7 mouse cellular contexts compared by ENCODE assay signal in genomic region chr11:117930781-117931338, GRCm38 (mm10). TPM values are rescaled to one million over a fixed set of nuclear protein-coding genes. Genes with fewer than 3 reads are reported as not detected.
DNase-seq lines count a peak whose midpoint lies in the region; ATAC-seq and TF ChIP-seq lines count a peak whose summit lies in the region.

No protein-coding gene starts in this region.

- no peaks in the 10 kb centered on the region for H3K9me3 ChIP-seq in forebrain, embryonic 11.5 days (ENCODE audit: control insufficient read depth, low read length)
- no peaks in the 10 kb centered on the region for H3K9me3 ChIP-seq in limb, embryonic 12.5 days
- no peaks in the 10 kb centered on the region for H3K9me3 ChIP-seq in midbrain, embryonic 13.5 days

- TF ChIP-seq CTCF in C2C12 (IDR thresholded peaks at IDR 0.05; ENCODE audit: control insufficient read depth, insufficient read depth, insufficient read length): no peak

- no peak overlapping the region for H3K27ac ChIP-seq in forebrain, embryonic 11.5 days (ENCODE audit: low read depth, low read length)
- H3K27ac ChIP-seq in limb, embryonic 12.5 days: no peak overlapping the region
- no peak overlapping the region for H3K27ac ChIP-seq in midbrain, embryonic 13.5 days

- intact Hi-C loops in heart, postnatal 36 days (cut with DNase I): no loop called here

- 2% methylated on average over 45 of the region's 48 CpGs for WGBS in forebrain, embryonic 11.5 days
- 1% methylated on average over 45 of the region's 48 CpGs for WGBS in limb, embryonic 12.5 days
- WGBS in midbrain, embryonic 13.5 days: 2% methylated on average over 46 of the region's 48 CpGs

- H3ac ChIP-seq in C2C12 (ENCODE audit: control insufficient read depth, insufficient read length, low read depth): peak overlapping the region; percentile 40

- no peaks in the 10 kb centered on the region for H3K79me2 ChIP-seq in C2C12 (ENCODE audit: control insufficient read depth, insufficient read depth)

- no peak overlapping the region for H3K4me3 ChIP-seq in C2C12 (ENCODE audit: insufficient read depth, poor library complexity, severe bottlenecking)
- H3K4me3 ChIP-seq in forebrain, embryonic 11.5 days (ENCODE audit: low read depth, low read length): peak overlapping the region; percentile 31
- peak overlapping the region; percentile 51 for H3K4me3 ChIP-seq in limb, embryonic 12.5 days (replicated peaks)
- peak overlapping the region; percentile 43 for H3K4me3 ChIP-seq in midbrain, embryonic 13.5 days (replicated peaks)

- H3K36me3 ChIP-seq in C2C12 (ENCODE audit: control insufficient read depth, insufficient read depth): no peaks in the 10 kb centered on the region
- no peaks in the 10 kb centered on the region for H3K36me3 ChIP-seq in forebrain, embryonic 11.5 days (ENCODE audit: control insufficient read depth, insufficient read depth, low read length)
- no peaks in the 10 kb centered on the region for H3K36me3 ChIP-seq in limb, embryonic 12.5 days
- no peaks in the 10 kb centered on the region for H3K36me3 ChIP-seq in midbrain, embryonic 13.5 days

- no peaks in the 10 kb centered on the region for H3K27me3 ChIP-seq in C2C12 (ENCODE audit: control insufficient read depth, insufficient read depth, insufficient read length)
- H3K27me3 ChIP-seq in forebrain, embryonic 11.5 days (ENCODE audit: control insufficient read depth, insufficient read depth, low read length): peaks cover 15% of the 10 kb centered on the region
- peaks cover 43% of the 10 kb centered on the region for H3K27me3 ChIP-seq in limb, embryonic 12.5 days
- H3K27me3 ChIP-seq in midbrain, embryonic 13.5 days: peaks cover 58% of the 10 kb centered on the region

- peaks cover 18% of the 10 kb centered on the region for H3K4me1 ChIP-seq in forebrain, embryonic 11.5 days (replicated peaks; ENCODE audit: control insufficient read depth, insufficient read depth, low read length)
- H3K4me1 ChIP-seq in limb, embryonic 12.5 days (replicated peaks): peaks cover 53% of the 10 kb centered on the region
- H3K4me1 ChIP-seq in midbrain, embryonic 13.5 days (replicated peaks): peaks cover 26% of the 10 kb centered on the region

- H3K4me2 ChIP-seq in forebrain, embryonic 11.5 days (ENCODE audit: low read depth, low read length, severe bottlenecking): peak overlapping the region; percentile 76
- H3K4me2 ChIP-seq in limb, embryonic 12.5 days: peak overlapping the region; percentile 94
- H3K4me2 ChIP-seq in midbrain, embryonic 13.5 days (replicated peaks): peak overlapping the region; percentile 79

- DNase-seq in B cell, adult 2 months: peak; percentile 32 to 35
- peak; percentile 87 for DNase-seq in forebrain, embryonic 11.5 days (ENCODE audit: low spot score)
- peak; percentile 63 to 75 for DNase-seq in heart, postnatal 36 days
- peak; percentile 51 to 64 for DNase-seq in thymus, postnatal 10 days (ENCODE audit: low spot score in 2 of 2)

- H3K79me3 ChIP-seq in C2C12 (ENCODE audit: low read depth): no peaks in the 10 kb centered on the region

- peak overlapping the region; percentile 51 for H3K9ac ChIP-seq in forebrain, embryonic 11.5 days (ENCODE audit: low read length)
- H3K9ac ChIP-seq in limb, embryonic 12.5 days (replicated peaks): peak overlapping the region; percentile 66
- H3K9ac ChIP-seq in midbrain, embryonic 13.5 days (replicated peaks): peak overlapping the region; percentile 61; the same call in 1 of the 2 replicates

- 0 out of 2 replicates have a peak, but pooled peaks have one; percentile 33 for ATAC-seq in forebrain, embryonic 11.5 days (replicated peaks; ENCODE audit: low FRiP score)
- ATAC-seq in limb, embryonic 12.5 days (ENCODE audit: insufficient number of reproducible peaks, insufficient read depth, low FRiP score, low TSS enrichment, low read depth): peak; percentile 19; the same call in 1 of the 2 replicates
- ATAC-seq in midbrain, embryonic 13.5 days: peak; percentile 76

TF ChIP-seq in C2C12, 6 proteins besides CTCF, POLR2A, EP300 and RAD21:
- no peak for TF ChIP-seq USF1 (IDR thresholded peaks at IDR 0.05; ENCODE audit: low read depth)
- no peak for TF ChIP-seq CEBPB (IDR thresholded peaks at IDR 0.05; ENCODE audit: low read depth)
- TF ChIP-seq MYOD1 (IDR thresholded peaks at IDR 0.05; ENCODE audit: control insufficient read depth, insufficient read length, low read depth): peak; percentile 71
TF ChIP-seq in C2C12: peak in this region for 1.

RNA-seq across cellular contexts. Expression of gene Socs3, which starts 39.0 kb away (rescaled TPM):
- 12.5 TPM for polyA plus RNA-seq in C2C12 (2012; fragmentation: generic; extraction: Trizol)
- 5.4 and 5.9 TPM in 2 replicates for polyA plus RNA-seq in forebrain, embryonic 11.5 days (2014; fragmentation: Nextera tagmentation; extraction: Ambion mirVana)
- total RNA-seq in heart, postnatal 36 days (2021): 1 to 10 TPM; 3.4 to 3.8 TPM
- 14.9 and 16.4 TPM in 2 replicates for polyA plus RNA-seq in limb, embryonic 12.5 days (2016; fragmentation: Nextera tagmentation; extraction: Ambion mirVana)
- polyA plus RNA-seq in midbrain, embryonic 13.5 days (2015; fragmentation: Nextera tagmentation; extraction: Ambion mirVana): 8.3 and 9.3 TPM in 2 replicates

RNA-seq across cellular contexts. Expression of gene Pgs1, which starts 55.2 kb away (rescaled TPM):
- 65.8 TPM for polyA plus RNA-seq in C2C12 (2012; fragmentation: generic; extraction: Trizol)
- 43.4 and 45.7 TPM in 2 replicates for polyA plus RNA-seq in forebrain, embryonic 11.5 days (2014; fragmentation: Nextera tagmentation; extraction: Ambion mirVana)
- total RNA-seq in heart, postnatal 36 days (2021): 10 to 100 TPM; 17.8 to 20.0 TPM
- 40.7 and 43.1 TPM in 2 replicates for polyA plus RNA-seq in limb, embryonic 12.5 days (2016; fragmentation: Nextera tagmentation; extraction: Ambion mirVana)
- polyA plus RNA-seq in midbrain, embryonic 13.5 days (2015; fragmentation: Nextera tagmentation; extraction: Ambion mirVana): 46.0 and 50.8 TPM in 2 replicates

RNA-seq across cellular contexts. Expression of gene Tha1, which starts 57.6 kb away (rescaled TPM):
- 1.4 TPM for polyA plus RNA-seq in C2C12 (2012; fragmentation: generic; extraction: Trizol)
- 3.2 and 4.0 TPM in 2 replicates for polyA plus RNA-seq in forebrain, embryonic 11.5 days (2014; fragmentation: Nextera tagmentation; extraction: Ambion mirVana)
- 1 to 10 TPM; 6.9 to 8.2 TPM for total RNA-seq in heart, postnatal 36 days (2021)
- polyA plus RNA-seq in limb, embryonic 12.5 days (2016; fragmentation: Nextera tagmentation; extraction: Ambion mirVana): 1.9 and 2.3 TPM in 2 replicates
- polyA plus RNA-seq in midbrain, embryonic 13.5 days (2015; fragmentation: Nextera tagmentation; extraction: Ambion mirVana): 2.6 and 3.0 TPM in 2 replicates

Comparison
In these comparisons a context has a peak if more than half of its experiments do, and no peak if none do; other contexts are left out.
1. DNase-seq: peak in every context shown above with its lines; median percentile 87 in forebrain, embryonic 11.5 days; 69 in heart, postnatal 36 days; 58 in thymus, postnatal 10 days; 34 in B cell, adult 2 months.
2. ATAC-seq: peak in every context shown above with its lines; median percentile 76 in midbrain, embryonic 13.5 days; 33 in forebrain, embryonic 11.5 days; 19 in limb, embryonic 12.5 days.